Mouse (Mus musculus) CH12.LX (cell line): ENCODE results near the gene Edil3. TPM values are rescaled to one million over a fixed set of nuclear protein-coding genes. Genes with fewer than 3 reads are reported as not detected.

Source experiments
- DNase-seq: peaks from one replicate; pipeline ENCODE4 v3.0.0-alpha.2; 2013; ENCODE audit errors: extremely low read depth
- H3K27ac ChIP-seq: 2 replicates; pipeline ENCODE4 v1.5.1; 2012; ENCODE audit warnings: low read depth, mild to moderate bottlenecking, control low read depth, moderate library complexity; ENCODE audit not compliant: insufficient read depth
- H3K27me3 ChIP-seq: replicated peaks from 2 replicates; pipeline ENCODE3; 2012; ENCODE audit warnings: inconsistent platforms
- H3K36me3 ChIP-seq, 2 experiments: replicated peaks in 1 of 2; 2 replicates each; pipeline versions ENCODE3 to v1.6.1; 2012; ENCODE audit warnings: inconsistent platforms in 1 of 2, low read length in 1 of 2, mild to moderate bottlenecking in 1 of 2, mixed read lengths in 1 of 2, moderate library complexity in 1 of 2; ENCODE audit not compliant: control insufficient read depth in 1 of 2, insufficient read depth in 1 of 2
- H3K4me1 ChIP-seq, 2 experiments: 2 replicates each; pipeline ENCODE4 v1.6.1; 2012; ENCODE audit warnings: inconsistent platforms in 1 of 2, moderate library complexity in 1 of 2; ENCODE audit not compliant: insufficient read depth in 2 of 2, control insufficient read depth in 1 of 2
- H3K4me2 ChIP-seq: 2 replicates; pipeline ENCODE4 v1.6.1; 2012; ENCODE audit warnings: low read depth, mild to moderate bottlenecking, control low read depth; ENCODE audit not compliant: poor library complexity, insufficient read depth, severe bottlenecking
- H3K4me3 ChIP-seq, 3 experiments: fragments of 150-350 bp in 1 of 3; sonication (generic) in 1 of 3; replicated peaks in 1 of 3; 2 replicates each; pipeline versions ENCODE3 to v1.5.1; 2011 to 2012; ENCODE audit warnings: low read depth in 2 of 3, low read length in 2 of 3, mild to moderate bottlenecking in 2 of 3, moderate library complexity in 2 of 3, control low read depth in 1 of 3, improper control_type of control experiment in 1 of 3, inconsistent platforms in 1 of 3, mixed read lengths in 1 of 3; ENCODE audit not compliant: poor library complexity in 1 of 3
- H3K79me2 ChIP-seq: replicated peaks from 2 replicates; pipeline ENCODE4 v1.6.1; 2012; ENCODE audit warnings: mild to moderate bottlenecking, moderate library complexity; ENCODE audit not compliant: control insufficient read depth, poor library complexity, insufficient read depth, severe bottlenecking; ENCODE audit errors: extremely low read depth
- H3K9ac ChIP-seq: 2 replicates; pipeline ENCODE4 v1.6.1; 2012; ENCODE audit warnings: low read depth, mild to moderate bottlenecking, control low read depth, moderate library complexity; ENCODE audit not compliant: insufficient read depth
- H3K9me3 ChIP-seq: replicated peaks from 2 replicates; pipeline ENCODE3; 2012; ENCODE audit warnings: low read length, inconsistent platforms, mixed read lengths
- CHD2 ChIP-seq: IDR thresholded peaks from 2 replicates; pipeline ENCODE4 v1.6.1; 2011; ENCODE audit warnings: low read length, improper control_type of control experiment
- CTCF ChIP-seq, 2 experiments: IDR thresholded peaks in 1 of 2; conservative IDR thresholded peaks in 1 of 2; 2 replicates each; pipeline ENCODE4 v1.5.1; 2011 to 2012; ENCODE audit warnings: low read depth in 2 of 2, low read length in 2 of 2, improper control_type of control experiment in 1 of 2, inconsistent platforms in 1 of 2, mild to moderate bottlenecking in 1 of 2, moderate library complexity in 1 of 2
- ELF1 ChIP-seq: IDR thresholded peaks from 2 replicates; pipeline ENCODE4 v1.6.1; 2014; ENCODE audit warnings: low read depth, mild to moderate bottlenecking, inconsistent platforms, low read length, improper control_type of control experiment
- GABPA ChIP-seq: IDR thresholded peaks from 2 replicates; pipeline ENCODE4 v1.6.1; 2012; ENCODE audit warnings: low read depth, low read length, improper control_type of control experiment, inconsistent platforms; ENCODE audit not compliant: insufficient replicate concordance
- HCFC1 ChIP-seq: IDR thresholded peaks from 2 replicates; pipeline ENCODE4 v1.6.1; 2012; ENCODE audit warnings: low read depth, mild to moderate bottlenecking, inconsistent platforms, low read length, improper control_type of control experiment
- IRF4 ChIP-seq: IDR thresholded peaks from 2 replicates; pipeline ENCODE4 v1.6.1; 2014; ENCODE audit warnings: low read depth, mild to moderate bottlenecking, inconsistent platforms, low read length, improper control_type of control experiment
- JUN ChIP-seq: IDR thresholded peaks from 2 replicates; pipeline ENCODE4 v1.6.1; 2011; ENCODE audit warnings: low read depth, mild to moderate bottlenecking, low read length, improper control_type of control experiment, moderate library complexity; ENCODE audit not compliant: insufficient read depth
- JUND ChIP-seq: conservative IDR thresholded peaks from 2 replicates; pipeline ENCODE4 v1.6.1; 2011; ENCODE audit warnings: low read depth, low read length, improper control_type of control experiment
- MAFK ChIP-seq: IDR thresholded peaks from 2 replicates; pipeline ENCODE4 v1.6.1; 2011; ENCODE audit warnings: low read length, improper control_type of control experiment; ENCODE audit not compliant: insufficient replicate concordance
- MAZ ChIP-seq: IDR thresholded peaks from 2 replicates; pipeline ENCODE4 v1.6.1; 2012; ENCODE audit warnings: low read depth, mild to moderate bottlenecking, inconsistent platforms, low read length, improper control_type of control experiment, moderate library complexity
- MEF2A ChIP-seq: IDR thresholded peaks from 2 replicates; pipeline ENCODE4 v1.6.1; 2014; ENCODE audit warnings: low read depth, mild to moderate bottlenecking, inconsistent platforms, low read length, improper control_type of control experiment, borderline replicate concordance
- MYC ChIP-seq: IDR thresholded peaks from 2 replicates; pipeline ENCODE4 v1.6.1; 2011; ENCODE audit warnings: low read depth, mild to moderate bottlenecking, improper control_type of control experiment, low read length
- NRF1 ChIP-seq: IDR thresholded peaks from 2 replicates; pipeline ENCODE4 v1.6.1; 2014; ENCODE audit warnings: low read depth, mild to moderate bottlenecking, inconsistent platforms, low read length, improper control_type of control experiment, moderate library complexity
- PAX5 ChIP-seq: IDR thresholded peaks from 2 replicates; pipeline ENCODE4 v1.6.1; 2012; ENCODE audit warnings: low read length, inconsistent platforms, mixed read lengths
- POLR2A ChIP-seq: IDR thresholded peaks from 2 replicates; pipeline ENCODE4 v1.6.1; 2011; ENCODE audit warnings: low read depth, mild to moderate bottlenecking, improper control_type of control experiment, low read length
- POLR2AphosphoS2 ChIP-seq: IDR thresholded peaks from 2 replicates; pipeline ENCODE4 v1.6.1; 2011; ENCODE audit warnings: low read depth, low read length, improper control_type of control experiment
- RCOR1 ChIP-seq: conservative IDR thresholded peaks from 2 replicates; pipeline ENCODE4 v1.6.1; 2012; ENCODE audit warnings: low read depth, mild to moderate bottlenecking, inconsistent platforms, low read length, improper control_type of control experiment
- SIN3A ChIP-seq: IDR thresholded peaks from 2 replicates; pipeline ENCODE4 v1.6.1; 2012; ENCODE audit warnings: low read length, improper control_type of control experiment, inconsistent platforms
- TBP ChIP-seq: conservative IDR thresholded peaks from 2 replicates; pipeline ENCODE4 v1.6.1; 2011; ENCODE audit warnings: low read depth, low read length, improper control_type of control experiment
- TCF12 ChIP-seq: IDR thresholded peaks from 2 replicates; pipeline ENCODE4 v1.6.1; 2014; ENCODE audit warnings: low read depth, mild to moderate bottlenecking, inconsistent platforms, low read length, improper control_type of control experiment
- USF1 ChIP-seq: IDR thresholded peaks from 2 replicates; pipeline ENCODE4 v1.6.1; 2014; ENCODE audit warnings: low read depth, mild to moderate bottlenecking, inconsistent platforms, low read length, improper control_type of control experiment
- USF2 ChIP-seq: conservative IDR thresholded peaks from 2 replicates; pipeline ENCODE4 v1.6.1; 2011; ENCODE audit warnings: low read depth, low read length, improper control_type of control experiment
- ZC3H11A ChIP-seq: IDR thresholded peaks from 2 replicates; pipeline ENCODE4 v1.6.1; 2012; ENCODE audit warnings: low read depth, mild to moderate bottlenecking, inconsistent platforms, low read length, improper control_type of control experiment
- ZMIZ1 ChIP-seq: IDR thresholded peaks from 2 replicates; pipeline ENCODE4 v1.6.1; 2012; ENCODE audit warnings: low read depth, mild to moderate bottlenecking, inconsistent platforms, low read length, improper control_type of control experiment
- ZNF384 ChIP-seq: IDR thresholded peaks from 2 replicates; pipeline ENCODE4 v1.6.1; 2012; ENCODE audit warnings: low read depth, low read length, improper control_type of control experiment, inconsistent platforms
- dilution Hi-C: fragments of 300-500 bp; cut with MboI; formaldehyde crosslinking; loops from 2 replicates; pipeline ENCODE4 v1.14.3; 2020; ENCODE audit warnings: low sequenced_read_pairs; ENCODE audit not compliant: extremely low pct_unique_long_range_greater_than_20kb, extremely low pct_ligation_motif_present
- in situ Hi-C: fragments of 300-500 bp; cut with MboI; formaldehyde crosslinking; loops from 3 replicates; pipeline ENCODE4 v1.14.3; 2019; ENCODE audit warnings: low sequenced_read_pairs, low pct_ligation_motif_present, low pct_unique_long_range_greater_than_20kb, mixed read lengths
- polyA plus RNA-seq: library from polyadenylated mRNA; unstranded; fragments of >175 nt; gene quantifications from 2 replicates; pipeline ENCODE4 v1.2.1, GENCODE M21; 2012; ENCODE audit warnings: low read depth; ENCODE audit not compliant: insufficient read length
- total RNA-seq, 2 experiments: library from RNA; depleted of rRNA; stranded (reverse); fragments of 300-350 nt in 1 of 2; fragments of >200 nt in 1 of 2; gene quantifications; 2 replicates each; pipeline ENCODE4 v1.2.3; 2012 to 2014

Edil3 gene
- total and polyA plus RNA-seq, 3 experiments: not detected

DNA sequence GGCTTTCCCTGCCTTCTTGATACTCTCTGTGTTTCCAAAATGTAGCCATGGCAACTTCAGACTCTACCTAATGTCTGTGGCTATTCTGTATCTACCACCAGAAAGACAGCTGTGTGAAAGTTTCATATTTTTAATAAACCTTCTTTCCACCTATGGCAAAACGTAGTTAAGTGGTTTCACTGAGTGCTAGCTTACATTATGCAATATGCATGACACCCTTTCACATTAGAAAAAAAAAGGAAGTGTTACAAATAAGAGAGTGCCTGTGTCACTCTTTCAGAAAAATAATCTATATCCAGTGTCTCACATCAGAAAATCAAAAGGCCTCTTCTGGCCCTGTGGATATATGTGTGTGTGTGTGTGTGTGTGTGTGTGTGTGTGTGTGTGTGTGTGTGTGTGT is 346.7 kb downstream of the Edil3 start:
- TF ChIP-seq MAFK: no peak
- TF ChIP-seq ZC3H11A: no peak
- no peak for TF ChIP-seq SIN3A
- TF ChIP-seq GABPA: no peak
- TF ChIP-seq IRF4: no peak
- no peak for TF ChIP-seq ZNF384
- no peak for TF ChIP-seq NRF1
- TF ChIP-seq USF2: no peak
- TF ChIP-seq TBP: no peak
- TF ChIP-seq MEF2A: no peak
- H3K4me1 ChIP-seq: no peaks in the 10 kb centered on the region
- no peaks in the 10 kb centered on the region for H3K9me3 ChIP-seq
- in situ Hi-C loops (no loop called here), dilution Hi-C loops (no loop called here)
- no peak overlapping the region for H3K4me3 ChIP-seq
- no peaks in the 10 kb centered on the region for H3K79me2 ChIP-seq
- H3K27me3 ChIP-seq: no peaks in the 10 kb centered on the region
- no peak overlapping the region for H3K27ac ChIP-seq
- no peak overlapping the region for H3K4me2 ChIP-seq
- DNase-seq: no peak
- no peak overlapping the region for H3K9ac ChIP-seq
- H3K36me3 ChIP-seq: no peaks in the 10 kb centered on the region

DNA sequence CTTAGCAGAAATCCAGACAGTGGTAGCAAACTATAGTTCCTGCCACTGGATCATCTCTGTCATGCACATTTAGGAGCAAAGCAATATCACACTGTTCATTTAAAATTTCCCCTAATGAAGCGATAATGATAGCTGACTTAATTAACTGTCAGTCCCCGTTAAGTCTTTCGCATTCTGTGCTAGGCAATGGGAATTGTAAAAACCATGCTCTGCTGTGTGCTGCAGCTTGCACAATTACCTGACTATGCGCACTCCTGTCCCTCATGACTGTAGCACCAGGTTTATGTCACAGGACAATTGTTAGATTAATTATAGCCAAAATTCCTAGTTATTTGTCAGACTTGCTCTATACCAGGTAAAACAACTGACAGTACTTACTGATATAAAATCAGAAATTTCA is 348.8 kb downstream of the Edil3 start:
- in situ Hi-C loops: no loop called here
- TF ChIP-seq POLR2A: no peak
- no peak for TF ChIP-seq USF2
- TF ChIP-seq ZC3H11A: no peak
- no peak for TF ChIP-seq MAZ
- no peak for TF ChIP-seq POLR2AphosphoS2
- TF ChIP-seq USF1: no peak

DNA sequence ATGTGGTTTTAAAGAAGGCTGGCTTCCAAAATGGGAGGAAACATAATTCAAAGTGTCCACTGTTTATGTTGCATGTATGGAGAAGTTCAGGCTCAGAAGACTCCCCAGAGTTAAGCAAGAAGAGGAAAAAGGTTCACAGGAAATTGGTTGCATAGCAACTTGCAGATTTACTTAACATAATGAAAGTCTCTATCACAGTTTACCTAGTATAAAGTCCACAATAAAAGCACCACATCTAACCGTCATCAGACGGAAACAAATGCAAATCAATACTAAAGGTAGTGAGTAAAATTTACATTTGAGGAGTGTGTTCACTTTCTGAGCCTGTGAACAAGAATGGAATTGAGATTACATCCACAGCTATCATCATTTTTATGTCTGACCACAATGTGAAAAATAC is 353.9 kb downstream of the Edil3 start:
- Histone ChIP-seq H3K9me3 (no peaks in the 10 kb centered on the region), H3K27me3 (no peaks in the 10 kb centered on the region), H3K36me3 (no peaks in the 10 kb centered on the region), H3K4me2 (no peak overlapping the region), H3K4me3 (no peak overlapping the region), H3K4me1 (no peaks in the 10 kb centered on the region), H3K27ac (no peak overlapping the region), H3K79me2 (no peaks in the 10 kb centered on the region), H3K9ac (no peak overlapping the region)
- dilution Hi-C loops (no loop called here), in situ Hi-C loops (no loop called here)
- DNase-seq: no peak
- TF ChIP-seq GABPA (no peak), ZC3H11A (no peak), JUN (no peak), MAFK (no peak), MYC (no peak), ZMIZ1 (no peak), USF2 (no peak), MEF2A (no peak), CTCF (conservative IDR thresholded peaks at IDR 0.05 in 1 of 2, IDR thresholded peaks at IDR 0.05 in 1 of 2; ENCODE audit: low read depth in 2 of 2, low read length in 2 of 2) (no peak), TBP (no peak), ZNF384 (no peak), TCF12 (no peak), HCFC1 (no peak), CHD2 (no peak), PAX5 (no peak), ELF1 (no peak), POLR2AphosphoS2 (no peak), RCOR1 (no peak), JUND (no peak)

More for the DNA sequence above, 348.8 kb downstream of the Edil3 start:
- Histone ChIP-seq H3K27me3 (no peaks in the 10 kb centered on the region), H3K4me2 (no peak overlapping the region), H3K9ac (no peak overlapping the region), H3K36me3 (no peaks in the 10 kb centered on the region), H3K9me3 (no peaks in the 10 kb centered on the region), H3K4me3 (no peak overlapping the region), H3K4me1 (no peaks in the 10 kb centered on the region), H3K79me2 (no peaks in the 10 kb centered on the region), H3K27ac (no peak overlapping the region)
- no peak for DNase-seq
- dilution Hi-C loops: no loop called here
